ENCODE assay signal across 9 mouse cellular contexts in the genomic region with DNA sequence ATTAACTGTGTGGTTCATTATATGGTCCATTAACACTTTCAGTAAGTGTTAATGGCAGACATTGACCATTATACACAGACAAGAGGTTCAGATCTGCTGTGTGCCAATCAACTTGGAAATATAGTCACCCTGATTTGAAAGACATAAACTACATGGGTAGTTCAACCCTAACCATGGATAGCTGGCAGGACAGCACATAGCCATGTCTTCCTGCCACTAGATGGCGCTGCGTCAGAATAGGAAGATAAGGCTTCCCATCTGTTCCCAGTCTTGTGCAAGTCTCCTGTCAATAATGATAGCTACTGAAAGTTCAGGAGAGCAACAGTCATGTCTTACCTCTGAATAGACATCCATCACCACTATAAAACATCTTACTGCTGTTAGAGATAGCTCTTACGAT.
DNase-seq lines count a peak whose midpoint lies in the region; ATAC-seq lines count a peak whose summit lies in the region.
"Had no signal": no experiment of that assay in that cellular context is flagged by ENCODE, and none has a peak within 500 bp of the region (broad histone marks: within the 10 kb centered on the region; RNA-seq: fewer than 3 reads in every experiment).

No protein-coding gene starts in this region.

- 29% methylated on average over 3 of the region's 3 CpGs for WGBS in midbrain, embryonic 10.5 days
- WGBS in midbrain, embryonic 16.5 days, result 24% methylated on average over 3 of the region's 3 CpGs
- 27% methylated on average over 3 of the region's 3 CpGs for WGBS in forebrain, embryonic 14.5 days
- WGBS in limb, embryonic 10.5 days, result 24% methylated on average over 3 of the region's 3 CpGs
- WGBS in neural tube, embryonic 15.5 days, result 25% methylated on average over 3 of the region's 3 CpGs

- no peak overlapping the region for H3K4me3 ChIP-seq in midbrain, embryonic 10.5 days
- H3K4me3 ChIP-seq in midbrain, embryonic 16.5 days (ENCODE audit: low read depth, low read length), result no peak overlapping the region
- H3K4me3 ChIP-seq in forebrain, embryonic 14.5 days (ENCODE audit: low read depth, low read length), result no peak overlapping the region
- H3K4me3 ChIP-seq in limb, embryonic 10.5 days, result no peak overlapping the region
- H3K4me3 ChIP-seq in neural tube, embryonic 15.5 days (replicated peaks), result no peak overlapping the region
- H3K4me3 ChIP-seq: embryonic facial prominence, embryonic 15.5 days had no signal

- H3K27ac ChIP-seq in midbrain, embryonic 10.5 days (replicated peaks), result no peak overlapping the region
- no peak overlapping the region for H3K27ac ChIP-seq in midbrain, embryonic 16.5 days (ENCODE audit: low read length)
- no peak overlapping the region for H3K27ac ChIP-seq in forebrain, embryonic 14.5 days (ENCODE audit: low read depth, low read length)
- no peak overlapping the region for H3K27ac ChIP-seq in limb, embryonic 10.5 days
- H3K27ac ChIP-seq in neural tube, embryonic 15.5 days (replicated peaks), result no peak overlapping the region
- H3K27ac ChIP-seq: embryonic facial prominence, embryonic 15.5 days had no signal

- H3K4me1 ChIP-seq in midbrain, embryonic 10.5 days, result no peaks in the 10 kb centered on the region
- H3K4me1 ChIP-seq in midbrain, embryonic 16.5 days (ENCODE audit: control insufficient read depth, insufficient read depth, low read length), result no peaks in the 10 kb centered on the region; the same call in 1 of the 2 replicates
- H3K4me1 ChIP-seq in forebrain, embryonic 14.5 days (ENCODE audit: control insufficient read depth, insufficient read depth, low read length), result peaks cover 13% of the 10 kb centered on the region; the same call in 1 of the 2 replicates
- H3K4me1 ChIP-seq in limb, embryonic 10.5 days, result peaks cover 19% of the 10 kb centered on the region
- peaks cover 5% of the 10 kb centered on the region; the same call in 1 of the 2 replicates for H3K4me1 ChIP-seq in neural tube, embryonic 15.5 days
- H3K4me1 ChIP-seq: embryonic facial prominence, embryonic 15.5 days had no signal

- H3K9ac ChIP-seq in midbrain, embryonic 16.5 days (ENCODE audit: low read depth, low read length), result no peak overlapping the region
- H3K9ac ChIP-seq in forebrain, embryonic 14.5 days (ENCODE audit: low read length), result no peak overlapping the region
- no peak overlapping the region for H3K9ac ChIP-seq in neural tube, embryonic 15.5 days (replicated peaks)
- H3K9ac ChIP-seq: embryonic facial prominence, embryonic 15.5 days had no signal

- DNase-seq in midbrain, embryonic 10.5 days (ENCODE audit: low spot score), result peak; percentile 45
- peak; percentile 58 for DNase-seq in c-Kit-positive CD71-positive TER-119-positive erythroid progenitor cells, embryonic 14.5 days (ENCODE audit: low spot score)
- peak; percentile 59 for DNase-seq in forebrain, embryonic 14.5 days (ENCODE audit: low spot score)
- DNase-seq in hindlimb bud, embryonic 11.5 days (ENCODE audit: extremely low spot score, low read depth, low spot score), result peak; percentile 33
- DNase-seq in limb, embryonic 10.5 days (ENCODE audit: low spot score), result peak; percentile 65
- peak; percentile 75 for DNase-seq in thymus, postnatal 4 days

- H3K4me2 ChIP-seq in midbrain, embryonic 16.5 days (ENCODE audit: low read length), result no peak overlapping the region
- no peak overlapping the region for H3K4me2 ChIP-seq in forebrain, embryonic 14.5 days (ENCODE audit: low read length)
- no peak overlapping the region for H3K4me2 ChIP-seq in neural tube, embryonic 15.5 days
- H3K4me2 ChIP-seq: embryonic facial prominence, embryonic 15.5 days had no signal

- ATAC-seq in midbrain, embryonic 16.5 days, result no peak
- peak; percentile 63; the same call in 1 of the 2 replicates for ATAC-seq in forebrain, embryonic 14.5 days
- peak; percentile 53 for ATAC-seq in neural tube, embryonic 15.5 days (ENCODE audit: low FRiP score)

- no peaks in the 10 kb centered on the region for H3K9me3 ChIP-seq in midbrain, embryonic 10.5 days (replicated peaks)
- H3K9me3 ChIP-seq in midbrain, embryonic 16.5 days (replicated peaks; ENCODE audit: control insufficient read depth, low read length, poor library complexity, severe bottlenecking), result no peaks in the 10 kb centered on the region
- H3K9me3 ChIP-seq in forebrain, embryonic 14.5 days (replicated peaks; ENCODE audit: control insufficient read depth, low read length), result no peaks in the 10 kb centered on the region
- no peaks in the 10 kb centered on the region for H3K9me3 ChIP-seq in limb, embryonic 10.5 days (replicated peaks)
- no peaks in the 10 kb centered on the region for H3K9me3 ChIP-seq in neural tube, embryonic 15.5 days (replicated peaks)
- H3K9me3 ChIP-seq: embryonic facial prominence, embryonic 15.5 days had no signal

- H3K36me3 ChIP-seq in midbrain, embryonic 10.5 days, result no peaks in the 10 kb centered on the region
- H3K36me3 ChIP-seq in midbrain, embryonic 16.5 days (ENCODE audit: control insufficient read depth, insufficient read depth, low read length), result no peaks in the 10 kb centered on the region; the same call in 1 of the 2 replicates
- no peaks in the 10 kb centered on the region for H3K36me3 ChIP-seq in forebrain, embryonic 14.5 days (ENCODE audit: control insufficient read depth, insufficient read depth, low read length)
- no peaks in the 10 kb centered on the region for H3K36me3 ChIP-seq in limb, embryonic 10.5 days
- no peaks in the 10 kb centered on the region for H3K36me3 ChIP-seq in neural tube, embryonic 15.5 days
- H3K36me3 ChIP-seq: embryonic facial prominence, embryonic 15.5 days had no signal

- H3K27me3 ChIP-seq in midbrain, embryonic 10.5 days (ENCODE audit: low read depth, poor library complexity, severe bottlenecking), result no peaks in the 10 kb centered on the region
- no peaks in the 10 kb centered on the region for H3K27me3 ChIP-seq in midbrain, embryonic 16.5 days (ENCODE audit: control insufficient read depth, insufficient read depth, low read depth, low read length)
- no peaks in the 10 kb centered on the region for H3K27me3 ChIP-seq in forebrain, embryonic 14.5 days (replicated peaks; ENCODE audit: control insufficient read depth, insufficient read depth, low read length)
- no peaks in the 10 kb centered on the region for H3K27me3 ChIP-seq in limb, embryonic 10.5 days (ENCODE audit: low read depth, poor library complexity, severe bottlenecking)
- H3K27me3 ChIP-seq in neural tube, embryonic 15.5 days (replicated peaks), result no peaks in the 10 kb centered on the region
- H3K27me3 ChIP-seq: embryonic facial prominence, embryonic 15.5 days had no signal
